Mouse (Mus musculus): Measurements from ENCODE around the gene Kirrel. TPM values are rescaled to one million over a fixed set of nuclear protein-coding genes. Genes with fewer than 3 reads are reported as not detected.
A peak's percentile ranks its signal among the peaks of the same experiment; 100 is the strongest.

Kirrel gene
- polyA plus RNA-seq, 1 experiment from 2014 or later = 4.4 TPM

DNA sequence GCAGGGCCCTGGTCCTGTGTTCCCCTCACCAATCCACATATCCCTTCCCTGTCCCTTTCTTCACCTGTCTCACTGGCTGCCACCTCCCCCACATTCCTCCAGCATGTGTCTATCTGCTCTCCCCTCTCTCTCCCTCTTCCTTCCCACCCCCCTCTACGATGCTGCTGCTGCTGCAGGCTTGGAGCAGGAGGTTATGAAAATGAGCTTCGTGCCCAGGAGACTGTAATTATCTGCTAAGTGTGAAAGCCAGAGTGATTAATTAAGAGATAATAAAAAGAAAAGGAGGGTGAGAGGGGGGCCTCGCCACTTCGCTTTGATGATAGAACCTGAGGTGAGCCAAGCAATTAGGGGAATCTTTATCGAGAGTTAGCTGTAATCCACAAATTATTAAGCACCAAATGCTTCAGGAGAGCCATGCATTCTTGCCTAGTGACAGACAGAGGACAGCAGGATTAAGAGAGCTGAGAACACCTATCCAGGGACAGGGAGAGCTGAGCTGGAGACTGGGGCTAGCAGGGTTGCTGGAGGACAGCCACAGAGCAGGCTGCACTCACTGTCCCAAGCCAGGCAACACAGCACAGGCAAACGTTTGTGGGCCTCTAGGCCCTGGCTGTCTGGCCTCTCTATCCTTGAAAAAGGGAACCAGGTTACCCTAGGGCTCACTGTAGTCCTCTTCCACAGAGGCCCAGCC lies 13.6 kb downstream of the Kirrel start:
- H3K4me1 ChIP-seq (ENCODE audit: control insufficient read depth, insufficient read depth, low read depth, low read length) = peaks cover 38% of the 10 kb centered on the region
- peak; percentile 76 for ATAC-seq
- H3K27me3 ChIP-seq (replicated peaks; ENCODE audit: control insufficient read depth, insufficient read depth, low read length) = no peaks in the 10 kb centered on the region
- WGBS = 28% methylated on average over 6 of the region's 6 CpGs
- H3K4me3 ChIP-seq (ENCODE audit: low read length) = no peak overlapping the region
- H3K27ac ChIP-seq (ENCODE audit: low read depth, low read length) = peak overlapping the region; percentile 62
- no peak overlapping the region; the same call in 1 of the 2 replicates for H3K9ac ChIP-seq (ENCODE audit: low read depth, low read length)
- H3K36me3 ChIP-seq (ENCODE audit: control insufficient read depth, insufficient read depth, low read length) = no peaks in the 10 kb centered on the region
- no peaks in the 10 kb centered on the region for H3K9me3 ChIP-seq (ENCODE audit: control insufficient read depth, low read length)
- H3K4me2 ChIP-seq (ENCODE audit: low read length) = no peak overlapping the region

DNA sequence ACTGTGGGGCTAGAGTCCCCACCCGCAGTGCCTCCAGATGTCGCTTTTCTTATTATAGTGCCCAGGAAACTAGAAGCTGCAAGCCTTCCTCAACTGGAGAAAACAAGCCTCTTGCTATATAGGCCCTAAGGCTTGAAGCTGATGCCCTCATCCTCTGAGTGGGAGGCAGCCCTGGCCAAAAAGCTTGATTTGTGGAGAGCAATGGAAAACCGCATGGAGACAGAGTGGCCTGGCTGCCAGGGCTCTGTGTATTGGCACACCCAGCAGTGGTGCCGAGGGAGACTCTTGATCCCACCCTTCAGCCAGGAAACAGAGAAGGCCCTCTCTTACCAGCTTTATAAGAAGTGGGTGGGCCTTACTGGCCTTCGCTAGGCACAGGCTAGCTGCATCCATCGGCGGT lies 15.4 kb downstream of the Kirrel start:
- H3K27me3 ChIP-seq (replicated peaks; ENCODE audit: control insufficient read depth, insufficient read depth, low read length) = no peaks in the 10 kb centered on the region
- no peak overlapping the region for H3K4me3 ChIP-seq (ENCODE audit: low read length)
- H3K9ac ChIP-seq (ENCODE audit: low read depth, low read length) = no peak overlapping the region
- 65% methylated on average over 7 of the region's 7 CpGs for WGBS
- H3K9me3 ChIP-seq (ENCODE audit: control insufficient read depth, low read length) = no peaks in the 10 kb centered on the region
- peak overlapping the region; percentile 36; the same call in 1 of the 2 replicates for H3K27ac ChIP-seq (ENCODE audit: low read depth, low read length)
- no peak overlapping the region for H3K4me2 ChIP-seq (ENCODE audit: low read length)
- H3K4me1 ChIP-seq (ENCODE audit: control insufficient read depth, insufficient read depth, low read depth, low read length) = peaks cover 39% of the 10 kb centered on the region
- no peak for ATAC-seq
- no peaks in the 10 kb centered on the region for H3K36me3 ChIP-seq (ENCODE audit: control insufficient read depth, insufficient read depth, low read length)

DNA sequence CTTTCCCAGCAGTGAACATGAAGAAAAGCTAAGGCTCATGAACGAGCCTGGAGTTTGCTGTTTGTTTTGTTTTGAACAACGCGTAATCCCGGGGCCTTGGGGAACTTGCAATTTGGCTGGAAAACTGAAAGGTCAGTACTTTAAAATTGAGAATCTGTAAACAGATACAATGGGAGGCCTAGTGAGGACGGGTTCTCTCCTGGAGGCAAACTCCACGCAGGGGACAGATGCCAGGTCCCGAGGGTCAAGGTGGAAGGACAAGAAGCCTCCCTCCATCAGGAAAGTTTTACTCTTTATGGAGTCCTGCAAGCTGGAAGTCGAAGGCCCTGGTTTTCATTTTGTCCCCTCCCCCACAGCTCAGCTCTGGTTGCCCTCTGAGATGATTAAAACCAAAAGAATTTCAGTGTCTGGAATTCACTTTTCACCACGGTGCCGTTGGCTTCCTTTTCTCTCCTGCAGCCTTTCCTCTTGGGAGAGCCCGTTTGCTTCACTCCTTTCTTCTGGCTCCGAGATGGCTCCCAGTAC lies 16.7 kb downstream of the Kirrel start:
- H3K27ac ChIP-seq (ENCODE audit: low read depth, low read length) = peak overlapping the region; percentile 29; the same call in 1 of the 2 replicates
- no peak overlapping the region for H3K4me3 ChIP-seq (ENCODE audit: low read length)
- no peak for ATAC-seq
- no peaks in the 10 kb centered on the region for H3K36me3 ChIP-seq (ENCODE audit: control insufficient read depth, insufficient read depth, low read length)
- no peaks in the 10 kb centered on the region for H3K27me3 ChIP-seq (replicated peaks; ENCODE audit: control insufficient read depth, insufficient read depth, low read length)
- H3K9me3 ChIP-seq (ENCODE audit: control insufficient read depth, low read length) = no peaks in the 10 kb centered on the region
- no peak overlapping the region for H3K4me2 ChIP-seq (ENCODE audit: low read length)
- peaks cover 49% of the 10 kb centered on the region for H3K4me1 ChIP-seq (ENCODE audit: control insufficient read depth, insufficient read depth, low read depth, low read length)
- 24% methylated on average over 12 of the region's 12 CpGs for WGBS
- H3K9ac ChIP-seq (ENCODE audit: low read depth, low read length) = no peak overlapping the region

DNA sequence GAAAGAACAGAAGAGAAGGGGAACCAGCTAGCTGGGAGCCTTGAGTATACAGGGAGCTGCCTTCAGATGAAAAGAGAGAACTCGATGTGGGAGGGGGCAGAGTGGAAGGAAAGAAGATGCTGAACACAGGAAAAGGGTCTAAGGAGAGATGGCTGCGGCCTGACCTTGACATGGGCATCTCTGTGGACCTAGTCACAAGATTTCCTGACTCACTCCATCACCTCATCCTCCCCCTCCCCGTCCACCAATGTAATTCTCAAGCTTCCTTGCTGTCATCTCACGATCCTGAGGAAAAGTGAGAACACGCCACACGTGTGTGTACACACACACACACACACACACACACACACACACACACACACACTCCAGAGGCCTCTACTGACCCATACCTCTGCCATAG lies 17.2 kb downstream of the Kirrel start:
- 80% methylated on average over 5 of the region's 6 CpGs for WGBS
- Histone ChIP-seq H3K4me2 (ENCODE audit: low read length) (no peak overlapping the region), H3K27ac (ENCODE audit: low read depth, low read length) (no peak overlapping the region), H3K9ac (ENCODE audit: low read depth, low read length) (no peak overlapping the region), H3K4me3 (ENCODE audit: low read length) (no peak overlapping the region), H3K27me3 (replicated peaks; ENCODE audit: control insufficient read depth, insufficient read depth, low read length) (no peaks in the 10 kb centered on the region), H3K36me3 (ENCODE audit: control insufficient read depth, insufficient read depth, low read length) (no peaks in the 10 kb centered on the region), H3K9me3 (ENCODE audit: control insufficient read depth, low read length) (no peaks in the 10 kb centered on the region), H3K4me1 (ENCODE audit: control insufficient read depth, insufficient read depth, low read depth, low read length) (peaks cover 49% of the 10 kb centered on the region)
- ATAC-seq = no peak

DNA sequence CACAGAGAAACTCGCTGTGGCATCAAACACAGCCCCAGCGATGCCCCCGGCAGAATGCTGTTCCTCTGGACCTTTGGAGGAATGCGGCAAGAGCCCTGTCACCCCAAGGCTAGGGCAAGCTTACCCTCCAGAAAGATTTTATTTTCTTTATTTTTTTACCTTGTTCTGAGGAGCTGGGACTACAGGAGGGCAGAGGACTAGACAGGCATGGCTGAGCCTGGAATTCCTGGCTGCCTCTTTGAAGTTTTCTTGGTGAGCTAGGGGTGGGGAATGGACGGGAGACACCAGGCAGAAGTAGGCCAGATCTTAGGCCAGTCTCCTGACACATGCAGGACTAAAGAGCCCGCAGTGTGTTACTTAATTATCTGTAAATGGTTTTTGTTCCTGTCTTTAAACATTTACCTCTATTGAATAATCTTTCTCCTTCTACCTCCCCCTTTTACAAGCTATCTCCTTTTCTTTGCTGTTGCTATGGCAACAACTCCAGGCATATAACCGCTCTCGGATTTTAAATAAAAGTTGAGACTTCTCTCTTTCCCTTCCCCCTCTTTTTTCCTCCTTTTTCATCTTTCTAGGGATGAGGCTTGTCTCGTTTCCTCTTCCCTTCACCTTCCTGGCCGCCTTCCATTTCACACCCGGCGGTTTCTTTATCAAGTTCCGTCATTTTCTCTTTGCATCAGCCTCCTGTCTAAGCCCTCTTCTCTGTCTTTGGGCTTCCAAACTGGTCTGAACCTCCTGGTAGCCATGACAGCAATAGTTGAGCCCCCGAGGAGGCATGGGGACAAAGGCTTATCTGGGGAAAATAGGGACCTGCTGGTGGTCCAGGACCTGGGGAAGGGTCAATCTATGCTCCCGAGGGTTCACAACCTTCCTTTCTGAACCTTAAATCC lies 19.9 kb downstream of the Kirrel start:
- H3K27ac ChIP-seq (ENCODE audit: low read depth, low read length) = peak overlapping the region; percentile 48
- H3K9ac ChIP-seq (ENCODE audit: low read depth, low read length) = 0 out of 2 replicates have a peak overlapping the region, but pooled peaks have one; percentile 4
- 25% methylated on average over 15 of the region's 15 CpGs for WGBS
- no peak for ATAC-seq
- H3K4me3 ChIP-seq (ENCODE audit: low read length) = no peak overlapping the region
- H3K4me2 ChIP-seq (ENCODE audit: low read length) = no peak overlapping the region
- peaks cover 51% of the 10 kb centered on the region for H3K4me1 ChIP-seq (ENCODE audit: control insufficient read depth, insufficient read depth, low read depth, low read length)
- no peaks in the 10 kb centered on the region for H3K36me3 ChIP-seq (ENCODE audit: control insufficient read depth, insufficient read depth, low read length)
- no peaks in the 10 kb centered on the region for H3K27me3 ChIP-seq (replicated peaks; ENCODE audit: control insufficient read depth, insufficient read depth, low read length)
- H3K9me3 ChIP-seq (ENCODE audit: control insufficient read depth, low read length) = no peaks in the 10 kb centered on the region

DNA sequence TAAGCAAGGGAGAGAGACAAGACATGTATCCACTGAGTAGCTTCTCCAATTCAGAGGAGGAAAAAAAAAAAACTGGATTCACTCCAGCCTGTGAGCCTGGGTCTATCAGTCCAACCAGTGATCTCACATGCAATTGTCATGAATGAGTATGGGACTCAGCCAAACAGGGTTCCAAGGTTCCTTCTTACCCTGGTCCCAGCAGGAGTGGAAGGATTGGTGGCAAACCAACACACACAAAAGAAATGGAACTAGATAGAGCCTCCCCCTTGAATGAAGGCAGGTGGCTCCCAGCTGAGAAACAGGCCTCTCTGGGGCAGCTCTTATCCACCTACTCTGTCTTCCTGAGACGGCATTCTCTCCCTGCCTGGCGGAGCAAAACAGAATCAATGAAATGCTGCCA lies 21.5 kb downstream of the Kirrel start:
- Histone ChIP-seq H3K4me2 (ENCODE audit: low read length) (no peak overlapping the region), H3K4me1 (ENCODE audit: control insufficient read depth, insufficient read depth, low read depth, low read length) (peaks cover 46% of the 10 kb centered on the region), H3K27me3 (replicated peaks; ENCODE audit: control insufficient read depth, insufficient read depth, low read length) (no peaks in the 10 kb centered on the region), H3K36me3 (ENCODE audit: control insufficient read depth, insufficient read depth, low read length) (no peaks in the 10 kb centered on the region), H3K4me3 (ENCODE audit: low read length) (no peak overlapping the region), H3K9ac (ENCODE audit: low read depth, low read length) (no peak overlapping the region), H3K27ac (ENCODE audit: low read depth, low read length) (peak overlapping the region; percentile 18; the same call in 1 of the 2 replicates), H3K9me3 (ENCODE audit: control insufficient read depth, low read length) (no peaks in the 10 kb centered on the region)
- ATAC-seq = no peak
- WGBS = 30% methylated on average over 2 of the region's 2 CpGs

DNA sequence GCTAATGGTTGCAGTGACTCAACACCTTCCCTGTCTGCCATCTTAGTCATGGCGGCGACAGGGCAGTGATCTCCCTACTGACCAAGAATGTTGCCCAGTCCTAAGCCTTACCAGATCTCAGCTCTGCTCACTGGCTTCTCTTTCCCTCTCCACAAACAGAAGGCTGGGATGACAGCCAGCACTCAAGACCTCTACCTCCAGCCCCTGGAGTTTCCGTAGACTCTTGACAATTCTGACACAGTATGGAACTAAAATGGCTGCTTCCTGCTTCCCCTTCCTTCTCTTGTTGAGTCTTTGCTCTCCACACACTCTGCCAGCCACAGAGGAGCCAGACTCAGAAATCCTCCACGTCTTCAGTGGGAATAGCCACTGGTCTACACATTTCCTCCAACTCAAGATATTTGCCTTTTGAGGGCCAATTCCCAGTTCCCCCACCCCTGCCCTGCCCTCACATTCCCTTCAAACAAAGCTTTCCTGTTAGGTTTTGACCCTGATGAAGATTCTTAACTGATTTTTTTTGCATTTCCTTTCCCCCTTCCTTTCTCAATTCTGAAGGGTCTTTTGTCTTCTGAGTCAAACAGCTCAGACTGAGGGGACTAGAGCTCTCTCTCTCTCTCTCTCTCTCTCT lies 22.3 kb downstream of the Kirrel start:
- no peaks in the 10 kb centered on the region for H3K36me3 ChIP-seq (ENCODE audit: control insufficient read depth, insufficient read depth, low read length)
- 71% methylated on average over 4 of the region's 4 CpGs for WGBS
- peak overlapping the region; percentile 36; the same call in 1 of the 2 replicates for H3K27ac ChIP-seq (ENCODE audit: low read depth, low read length)
- no peak overlapping the region for H3K4me2 ChIP-seq (ENCODE audit: low read length)
- no peak overlapping the region for H3K9ac ChIP-seq (ENCODE audit: low read depth, low read length)
- no peak for ATAC-seq
- peaks cover 41% of the 10 kb centered on the region for H3K4me1 ChIP-seq (ENCODE audit: control insufficient read depth, insufficient read depth, low read depth, low read length)
- no peaks in the 10 kb centered on the region for H3K27me3 ChIP-seq (replicated peaks; ENCODE audit: control insufficient read depth, insufficient read depth, low read length)
- no peaks in the 10 kb centered on the region for H3K9me3 ChIP-seq (ENCODE audit: control insufficient read depth, low read length)
- H3K4me3 ChIP-seq (ENCODE audit: low read length) = no peak overlapping the region

DNA sequence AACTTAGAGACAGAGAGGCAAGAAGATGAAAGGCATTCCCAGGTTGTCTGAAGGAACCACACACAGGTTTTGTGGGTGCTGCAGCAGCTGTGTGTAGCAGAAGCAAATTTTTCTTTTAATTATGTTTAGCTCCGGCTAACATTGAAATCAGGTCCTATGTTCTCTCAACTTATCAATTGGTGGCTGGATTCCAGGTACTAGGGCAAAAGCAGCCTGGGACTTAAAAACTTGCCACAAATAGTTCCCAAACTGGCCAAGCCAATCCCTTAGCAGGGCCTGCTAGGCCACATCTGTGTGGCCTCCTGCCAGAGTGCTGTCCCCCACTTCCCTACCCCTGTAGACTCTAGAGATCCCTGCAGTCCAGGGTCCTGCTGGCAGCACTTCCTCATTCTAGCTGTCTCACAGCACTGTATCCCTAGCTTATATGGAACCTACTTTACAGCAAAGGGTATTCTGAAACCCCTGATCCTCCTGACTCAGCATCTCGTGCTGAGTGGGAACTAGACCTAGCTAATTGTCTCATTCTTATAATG lies 23.2 kb downstream of the Kirrel start:
- no peak for ATAC-seq
- H3K4me3 ChIP-seq (ENCODE audit: low read length) = no peak overlapping the region

More for the DNA sequence above, 23.2 kb downstream of the Kirrel start:
- Histone ChIP-seq H3K9ac (ENCODE audit: low read depth, low read length) (no peak overlapping the region), H3K9me3 (ENCODE audit: control insufficient read depth, low read length) (no peaks in the 10 kb centered on the region), H3K36me3 (ENCODE audit: control insufficient read depth, insufficient read depth, low read length) (no peaks in the 10 kb centered on the region), H3K27me3 (replicated peaks; ENCODE audit: control insufficient read depth, insufficient read depth, low read length) (no peaks in the 10 kb centered on the region), H3K4me1 (ENCODE audit: control insufficient read depth, insufficient read depth, low read depth, low read length) (peaks cover 40% of the 10 kb centered on the region), H3K27ac (ENCODE audit: low read depth, low read length) (peak overlapping the region; percentile 49), H3K4me2 (ENCODE audit: low read length) (no peak overlapping the region)
- WGBS = 55% methylated on average over 2 of the region's 2 CpGs
